ENCODE assay signal across 19 mouse cellular contexts in the genomic region with DNA sequence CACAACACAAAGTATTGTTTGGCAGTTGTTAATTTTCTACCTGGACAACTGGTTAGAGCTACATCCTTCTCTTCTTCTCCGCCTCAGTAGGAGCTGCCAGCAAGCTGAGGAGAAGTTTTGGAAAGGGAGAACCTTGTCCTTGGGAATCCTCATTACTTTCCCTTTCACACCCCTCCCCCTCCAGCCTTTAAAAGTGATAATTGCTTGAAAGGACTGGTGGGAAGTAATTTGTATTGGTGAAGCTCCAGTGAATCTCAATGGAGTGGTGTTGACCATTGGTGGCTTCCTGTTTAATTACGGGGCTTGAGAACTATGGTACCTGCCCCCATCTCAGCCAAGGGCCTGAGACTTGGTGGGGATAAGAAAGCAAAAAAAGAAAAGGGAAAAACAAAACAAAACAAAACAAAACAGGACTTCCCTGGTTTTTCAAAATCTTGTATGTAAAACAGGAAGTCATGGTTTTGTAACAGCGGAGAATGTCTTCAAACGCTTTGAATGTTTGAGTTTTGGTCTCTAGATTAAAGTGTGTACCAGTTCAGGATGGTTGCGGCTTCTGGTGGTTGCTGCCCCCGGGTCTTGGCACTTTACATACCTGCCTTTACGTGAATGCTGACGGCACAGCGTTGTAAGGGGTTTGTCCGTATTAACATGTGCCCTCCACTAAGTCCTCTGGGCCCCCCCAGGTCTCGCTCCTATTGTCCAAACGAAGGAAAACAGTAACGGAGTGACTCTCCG. TPM values are rescaled to one million over a fixed set of nuclear protein-coding genes. Genes with fewer than 3 reads are reported as not detected.
A peak's percentile ranks its signal among the peaks of the same experiment; 100 is the strongest.
DNase-seq lines count a peak whose midpoint lies in the region; ATAC-seq and TF ChIP-seq lines count a peak whose summit lies in the region.
"Had no signal": no experiment of that assay in that cellular context is flagged by ENCODE, and none has a peak within 500 bp of the region (broad histone marks: within the 10 kb centered on the region; RNA-seq: fewer than 3 reads in every experiment).

No protein-coding gene starts in this region.

- H3K9ac ChIP-seq in forebrain, postnatal 0 days = no peak overlapping the region
- no peak overlapping the region for H3K9ac ChIP-seq in midbrain, embryonic 15.5 days
- H3K9ac ChIP-seq in neural tube, embryonic 15.5 days (replicated peaks) = no peak overlapping the region
- H3K9ac ChIP-seq: heart, embryonic 15.5 days; liver, postnatal 0 days; stomach, embryonic 15.5 days had no signal

- no peak for DNase-seq in forebrain, embryonic 10.5 days (ENCODE audit: extremely low spot score, low spot score)
- no peak for DNase-seq in forebrain, postnatal 0 days
- DNase-seq in CD4-positive helper T cell, adult 2 months (ENCODE audit: low read depth, low spot score) = peak; percentile 72
- DNase-seq in brain, embryonic 14.5 days (ENCODE audit: low read depth) = peak; percentile 72
- peak; percentile 82 for DNase-seq in naive thymus-derived CD4-positive, alpha-beta T cell, adult 2 months (ENCODE audit: low read depth)
- no peak for DNase-seq in yolk sac, embryonic 10.5 days (ENCODE audit: low spot score)
- DNase-seq: cerebellum, adult 9-10 months; gastrocnemius, postnatal 10 days; heart, adult 2 months; kidney, adult 2 months; liver; liver, postnatal 0 days; lung, postnatal 14 days had no signal

- 41% methylated on average over 14 of the region's 14 CpGs for WGBS in forebrain, embryonic 10.5 days
- WGBS in forebrain, postnatal 0 days = 35% methylated on average over 14 of the region's 14 CpGs
- WGBS in midbrain, embryonic 15.5 days = 58% methylated on average over 14 of the region's 14 CpGs
- WGBS in neural tube, embryonic 15.5 days = 69% methylated on average over 14 of the region's 14 CpGs

- H3K9me3 ChIP-seq in forebrain, embryonic 10.5 days = no peaks in the 10 kb centered on the region
- H3K9me3 ChIP-seq in forebrain, postnatal 0 days (ENCODE audit: low read length) = no peaks in the 10 kb centered on the region
- H3K9me3 ChIP-seq in midbrain, embryonic 15.5 days = no peaks in the 10 kb centered on the region
- H3K9me3 ChIP-seq in neural tube, embryonic 15.5 days (replicated peaks) = no peaks in the 10 kb centered on the region
- H3K9me3 ChIP-seq: heart, embryonic 15.5 days; stomach, embryonic 15.5 days had no signal

- no peak for ATAC-seq in forebrain, postnatal 0 days
- no peak for ATAC-seq in midbrain, embryonic 15.5 days (replicated peaks)
- no peak for ATAC-seq in neural tube, embryonic 15.5 days (ENCODE audit: low FRiP score)
- ATAC-seq: liver, postnatal 0 days; Patski had no signal

- H3K4me2 ChIP-seq in forebrain, postnatal 0 days (ENCODE audit: low read depth) = no peak overlapping the region
- H3K4me2 ChIP-seq in midbrain, embryonic 15.5 days = no peak overlapping the region
- H3K4me2 ChIP-seq in neural tube, embryonic 15.5 days = no peak overlapping the region
- H3K4me2 ChIP-seq: heart, embryonic 15.5 days; stomach, embryonic 15.5 days had no signal

- H3K4me1 ChIP-seq in forebrain, embryonic 10.5 days = peaks cover 70% of the 10 kb centered on the region
- peaks cover 7% of the 10 kb centered on the region; the same call in 1 of the 2 replicates for H3K4me1 ChIP-seq in forebrain, postnatal 0 days (ENCODE audit: insufficient read depth)
- H3K4me1 ChIP-seq in midbrain, embryonic 15.5 days = peaks cover 42% of the 10 kb centered on the region
- peaks cover 6% of the 10 kb centered on the region; the same call in 1 of the 2 replicates for H3K4me1 ChIP-seq in neural tube, embryonic 15.5 days
- H3K4me1 ChIP-seq: stomach, embryonic 15.5 days had no signal

- H3K27me3 ChIP-seq in forebrain, embryonic 10.5 days (ENCODE audit: poor library complexity, severe bottlenecking) = no peaks in the 10 kb centered on the region
- no peaks in the 10 kb centered on the region for H3K27me3 ChIP-seq in forebrain, postnatal 0 days (ENCODE audit: insufficient read depth, low read length)
- no peaks in the 10 kb centered on the region for H3K27me3 ChIP-seq in midbrain, embryonic 15.5 days (replicated peaks)
- no peaks in the 10 kb centered on the region for H3K27me3 ChIP-seq in neural tube, embryonic 15.5 days (replicated peaks)
- H3K27me3 ChIP-seq: heart, embryonic 15.5 days; Patski; stomach, embryonic 15.5 days had no signal

- no peak for TF ChIP-seq POLR2A in brain, embryonic 14.5 days (IDR thresholded peaks at IDR 0.05; ENCODE audit: borderline replicate concordance, extremely low read depth, insufficient read depth, insufficient read length, poor library complexity, severe bottlenecking)

- H3K4me3 ChIP-seq in forebrain, embryonic 10.5 days = peak overlapping the region; percentile 15; the same call in 1 of the 2 replicates
- no peak overlapping the region for H3K4me3 ChIP-seq in forebrain, postnatal 0 days (ENCODE audit: low read depth, low read length)
- H3K4me3 ChIP-seq in midbrain, embryonic 15.5 days = no peak overlapping the region
- no peak overlapping the region for H3K4me3 ChIP-seq in neural tube, embryonic 15.5 days (replicated peaks)
- H3K4me3 ChIP-seq: heart, adult 2 months; heart, embryonic 15.5 days; stomach, embryonic 15.5 days had no signal

- TF ChIP-seq CTCF in forebrain, postnatal 0 days (IDR thresholded peaks at IDR 0.05; ENCODE audit: low read depth) = no peak
- TF ChIP-seq CTCF in brain, embryonic 14.5 days (IDR thresholded peaks at IDR 0.05; ENCODE audit: borderline replicate concordance, extremely low read depth, insufficient read depth, insufficient read length) = no peak

- peak overlapping the region; percentile 69 for H3K27ac ChIP-seq in forebrain, embryonic 10.5 days
- no peak overlapping the region for H3K27ac ChIP-seq in forebrain, postnatal 0 days (ENCODE audit: low read depth, low read length)
- no peak overlapping the region for H3K27ac ChIP-seq in midbrain, embryonic 15.5 days
- H3K27ac ChIP-seq in neural tube, embryonic 15.5 days (replicated peaks) = no peak overlapping the region
- H3K27ac ChIP-seq: heart, adult 2 months; heart, embryonic 15.5 days; hindbrain, postnatal 0 days; stomach, embryonic 15.5 days had no signal

- peaks cover 21% of the 10 kb centered on the region for H3K36me3 ChIP-seq in forebrain, embryonic 10.5 days (replicated peaks)
- no peaks in the 10 kb centered on the region for H3K36me3 ChIP-seq in forebrain, postnatal 0 days (ENCODE audit: insufficient read depth)
- H3K36me3 ChIP-seq in midbrain, embryonic 15.5 days (replicated peaks) = no peaks in the 10 kb centered on the region
- no peaks in the 10 kb centered on the region for H3K36me3 ChIP-seq in neural tube, embryonic 15.5 days
- H3K36me3 ChIP-seq: heart, embryonic 15.5 days; stomach, embryonic 15.5 days had no signal

RNA-seq across cellular contexts. Expression of gene Lef1, which starts 49.8 kb away (rescaled TPM):
- 48.3 and 50.7 TPM in 2 replicates for polyA plus RNA-seq in forebrain, embryonic 10.5 days (2016; fragmentation: Nextera tagmentation; extraction: Ambion mirVana)
- total RNA-seq in forebrain, postnatal 0 days (2014; rRNA removed) = 6.6 and 12.1 TPM in 2 replicates
- polyA plus RNA-seq in forebrain, postnatal 0 days (2015; fragmentation: Nextera tagmentation; extraction: Ambion mirVana) = 9.3 and 15.3 TPM in 2 replicates
- polyA plus RNA-seq in brain, embryonic 14.5 days (2012; rRNA removed) = 36.5 and 54.7 TPM in 2 replicates
- 71.4 and 79.6 TPM in 2 replicates for polyA plus RNA-seq in midbrain, embryonic 15.5 days (2015; fragmentation: Nextera tagmentation; extraction: Ambion mirVana)
- polyA plus RNA-seq in neural tube, embryonic 15.5 days (2015; fragmentation: Nextera tagmentation; extraction: Ambion mirVana) = 6.3 and 28.7 TPM in 2 replicates

Comparison
In these comparisons a context has a peak if more than half of its experiments do, and no peak if none do; other contexts are left out.
1. DNase-seq: peak in CD4-positive helper T cell, adult 2 months (single experiment), brain, embryonic 14.5 days (single experiment) and naive thymus-derived CD4-positive, alpha-beta T cell, adult 2 months (single experiment); none in forebrain, embryonic 10.5 days (single experiment), forebrain, postnatal 0 days (single experiment) and yolk sac, embryonic 10.5 days (single experiment).